Mouse (Mus musculus): ENCODE data around the gene Ern1.
A peak's percentile ranks its signal among the peaks of the same experiment; 100 is the strongest.

The Ern1 gene

GRCm38 (mm10) chr11:106390757-106391156 lies 96.9 kb downstream of the Ern1 start:
- no peak for DNase-seq (ENCODE audit: low read depth, low spot score)

- no peak for DNase-seq (ENCODE audit: low read depth, low spot score)
These were observed 98.0 kb downstream of the Ern1 start for GRCm38 (mm10) chr11:106389611-106390010.

- DNase-seq (ENCODE audit: low read depth, low spot score) = no peak
These were observed 99.8 kb downstream of the Ern1 start, which contains the start of gene Icam2 for GRCm38 (mm10) chr11:106387791-106388216. Icam2 (minus strand) TSS chr11:106388075.

GRCm38 (mm10) chr11:106387020-106387419 lies 100.6 kb downstream of the Ern1 start:
- DNase-seq (ENCODE audit: low read depth, low spot score) = no peak

- no peak for DNase-seq (ENCODE audit: low read depth, low spot score)
These were observed 101.2 kb downstream of the Ern1 start for GRCm38 (mm10) chr11:106386409-106386808.

GRCm38 (mm10) chr11:106383051-106383790 lies 104.4 kb downstream of the Ern1 start:
- DNase-seq (ENCODE audit: low read depth, low spot score) = no peak

GRCm38 (mm10) chr11:106382424-106382823 lies 105.2 kb downstream of the Ern1 start:
- no peak for DNase-seq (ENCODE audit: low read depth, low spot score)

GRCm38 (mm10) chr11:106381883-106382282 lies 105.8 kb downstream of the Ern1 start:
- DNase-seq (ENCODE audit: low read depth, low spot score) = no peak

GRCm38 (mm10) chr11:106381011-106381410 lies 106.6 kb downstream of the Ern1 start:
- DNase-seq (ENCODE audit: low read depth, low spot score) = no peak

GRCm38 (mm10) chr11:106374979-106375378 lies 112.7 kb downstream of the Ern1 start:
- no peak for DNase-seq (ENCODE audit: low read depth, low spot score)

GRCm38 (mm10) chr11:106374559-106374958 lies 113.1 kb downstream of the Ern1 start:
- no peak for DNase-seq (ENCODE audit: low read depth, low spot score)

GRCm38 (mm10) chr11:106373998-106374397 lies 113.7 kb downstream of the Ern1 start:
- no peak for DNase-seq (ENCODE audit: low read depth, low spot score)

GRCm38 (mm10) chr11:106366316-106366715 lies 121.3 kb downstream of the Ern1 start:
- DNase-seq (ENCODE audit: low read depth, low spot score) = peak; percentile 92

GRCm38 (mm10) chr11:106365366-106365765 lies 122.3 kb downstream of the Ern1 start, which contains the start of gene Prr29:
Prr29 (plus strand) TSS chr11:106365472.
- DNase-seq (ENCODE audit: low read depth, low spot score) = peak; percentile 86

GRCm38 (mm10) chr11:106364712-106365111 lies 122.9 kb downstream of the Ern1 start:
- DNase-seq (ENCODE audit: low read depth, low spot score) = peak; percentile 85

GRCm38 (mm10) chr11:106359350-106359749 lies 128.3 kb downstream of the Ern1 start:
- DNase-seq (ENCODE audit: low read depth, low spot score) = no peak

GRCm38 (mm10) chr11:106355382-106356128 lies 132.1 kb downstream of the Ern1 start:
- DNase-seq (ENCODE audit: low read depth, low spot score) = no peak

- no peak for DNase-seq (ENCODE audit: low read depth, low spot score)
These were observed 133.5 kb downstream of the Ern1 start for GRCm38 (mm10) chr11:106354181-106354580.

- DNase-seq (ENCODE audit: low read depth, low spot score) = no peak
These were observed 134.5 kb downstream of the Ern1 start, which contains the start of gene Scn4a for GRCm38 (mm10) chr11:106353188-106353587. Scn4a (minus strand) TSS chr11:106353288.

GRCm38 (mm10) chr11:106351941-106352340 lies 135.7 kb downstream of the Ern1 start:
- no peak for DNase-seq (ENCODE audit: low read depth, low spot score)

GRCm38 (mm10) chr11:106351253-106351652 lies 136.4 kb downstream of the Ern1 start:
- no peak for DNase-seq (ENCODE audit: low read depth, low spot score)

- DNase-seq (ENCODE audit: low read depth, low spot score) = peak; percentile 93
These were observed 136.8 kb downstream of the Ern1 start for GRCm38 (mm10) chr11:106350853-106351252.

GRCm38 (mm10) chr11:106349772-106350171 lies 137.9 kb downstream of the Ern1 start:
- no peak for DNase-seq (ENCODE audit: low read depth, low spot score)

Measured in skeletal muscle tissue, adult 2 months (tissue).